Mouse (Mus musculus): Measurements from ENCODE around the gene Itga6.

- no peak for TF ChIP-seq FLI1 (IDR thresholded peaks at IDR 0.05; ENCODE audit: low read length)
- no peak for TF ChIP-seq GATA1 (IDR thresholded peaks at IDR 0.05; ENCODE audit: borderline replicate concordance, low read length)
Observed at GRCm38 (mm10) chr2:71739173-71739860, 6.1 kb upstream of the Itga6 start.
